Mouse (Mus musculus): Measurements from ENCODE around the gene Git1.

DNA sequence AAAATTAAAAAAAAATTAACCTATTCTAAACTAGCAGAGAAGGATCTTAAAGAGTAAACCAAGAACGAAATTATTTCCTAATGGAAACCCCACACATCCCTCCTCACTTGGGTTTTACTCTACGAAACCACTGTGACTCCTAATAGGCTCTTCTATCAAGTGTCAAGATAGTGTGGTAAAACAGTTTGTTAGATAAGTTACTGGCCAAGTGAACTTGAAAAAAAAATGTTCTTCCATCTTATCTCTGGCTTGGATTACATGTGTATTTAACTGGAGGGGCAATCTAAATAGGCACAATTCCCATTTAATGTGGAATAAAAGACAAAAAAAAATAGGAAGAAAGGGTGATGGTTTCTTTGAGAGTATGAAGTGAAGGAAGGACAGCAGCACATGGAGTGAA, 37.5 kb downstream of the Git1 start:
- no peak for TF ChIP-seq CTCF (IDR thresholded peaks at IDR 0.05; ENCODE audit: low read depth)
- TF ChIP-seq EP300 (IDR thresholded peaks at IDR 0.05; ENCODE audit: low read depth), result no peak

Data from liver, postnatal 0 days (tissue).